Mouse (Mus musculus): ENCODE data around the gene Fbxo6. TPM values are rescaled to one million over a fixed set of nuclear protein-coding genes. Genes with fewer than 3 reads are reported as not detected.

Gene Fbxo6
- polyA plus RNA-seq (2012; rRNA removed): 18.0 and 20.3 TPM in 2 replicates

DNA sequence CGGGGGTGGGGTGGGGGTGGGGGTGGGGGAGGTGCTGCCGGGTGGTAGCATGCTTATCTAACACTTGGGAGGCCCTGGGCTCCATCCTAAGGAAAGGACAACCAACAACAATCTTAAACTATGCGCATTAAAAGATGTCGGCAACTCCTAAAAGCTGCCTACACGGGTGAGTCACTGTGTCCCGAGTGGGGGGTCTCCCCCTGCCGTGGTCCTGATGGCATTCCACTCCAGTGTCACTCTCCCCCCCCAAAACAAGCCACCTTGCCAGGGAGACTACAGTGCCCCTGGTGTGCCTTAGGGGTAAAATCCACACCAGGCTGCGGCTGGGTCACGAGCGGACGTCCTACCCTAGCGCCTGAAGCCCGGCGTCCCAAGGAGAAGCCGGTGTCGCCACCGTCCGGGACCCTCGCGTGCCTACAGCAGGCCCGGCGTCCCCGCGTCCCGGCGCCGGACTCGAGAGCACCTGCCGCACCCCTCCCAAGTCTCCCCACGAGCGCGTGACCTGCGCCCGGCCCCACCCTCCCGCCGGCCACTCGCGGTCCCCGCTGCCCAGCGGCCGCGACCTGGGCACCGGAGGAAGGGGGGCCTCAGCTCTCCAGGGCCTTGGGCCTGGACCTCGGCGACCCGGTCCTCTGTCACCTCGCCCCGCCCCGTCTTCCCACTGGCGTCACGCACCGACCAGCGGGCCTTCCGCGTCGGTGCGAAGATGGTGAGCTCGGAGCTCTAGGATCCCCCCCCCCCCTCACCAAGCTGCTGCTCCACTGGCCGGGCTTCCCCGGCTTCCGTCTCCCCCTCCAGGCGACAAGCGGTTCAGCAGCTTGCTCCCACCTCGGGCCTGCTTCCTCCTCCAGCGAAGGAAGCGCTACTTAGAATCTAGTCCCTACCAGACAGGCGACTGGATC, at the start of gene Fbxo6:
Fbxo6 (minus strand) TSS at position 874 of the 902 bp plus-strand sequence.

GRCm38 (mm10) chr4:148160436-148161390, 8.8 kb upstream of the Fbxo6 start, which contains the start of the genes Fbxo44 and Fbxo2:
TSS of gene Fbxo44 (minus strand) at chr4:148160482.
TSS of gene Fbxo2 (plus strand) at chr4:148160621.

DNA sequence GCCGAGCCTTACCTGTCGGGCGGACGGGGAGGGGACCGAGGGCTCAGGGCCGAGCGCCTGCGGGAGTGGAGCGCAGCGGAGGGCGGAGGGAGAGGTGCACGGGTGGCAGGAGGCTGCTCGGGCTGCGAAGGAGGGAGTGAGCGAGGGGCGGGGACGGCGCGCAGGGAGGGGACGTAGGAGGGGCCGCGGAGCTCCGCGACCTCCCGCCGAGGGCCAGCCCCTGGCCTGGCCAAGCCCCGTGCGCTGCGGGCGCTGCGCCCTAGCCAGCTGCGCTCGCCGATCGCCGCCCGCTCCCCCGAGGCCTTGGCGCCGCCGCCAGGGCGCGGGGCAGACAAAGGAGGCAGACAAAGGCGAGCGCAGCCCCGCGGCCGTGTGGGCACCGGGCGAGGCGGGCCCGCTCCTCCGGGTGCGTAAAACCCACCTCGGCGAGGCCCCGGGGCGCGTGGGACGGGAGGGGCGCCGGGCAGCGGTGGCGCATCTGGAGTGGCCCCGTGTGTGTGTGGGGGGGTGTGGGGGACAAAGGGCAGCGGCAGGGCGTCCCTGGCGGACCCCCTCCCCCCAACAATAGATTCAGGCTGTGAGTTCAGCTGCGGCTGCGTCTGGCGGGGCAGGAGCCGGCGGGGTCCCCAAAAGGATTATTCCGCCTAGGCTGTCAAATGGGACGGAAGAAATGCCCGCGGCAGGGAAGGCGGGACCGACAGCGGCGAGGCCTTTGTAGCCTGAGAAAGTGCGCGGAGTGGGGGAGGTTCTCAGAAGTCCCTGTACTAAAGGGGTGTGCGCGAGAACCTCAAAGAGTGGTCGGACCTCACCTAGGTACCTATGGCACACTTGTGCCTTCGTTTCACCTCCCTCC, 21.2 kb downstream of the Fbxo6 start, which contains the start of gene Draxin:
Draxin (minus strand) TSS at position 138 of the 853 bp plus-strand sequence.

GRCm38 (mm10) chr4:148130133-148130532, 21.8 kb downstream of the Fbxo6 start, which contains the start of gene Mad2l2:
TSS of gene Mad2l2 (plus strand) at chr4:148130384.

Other genes with a start within 250 kb of the Fbxo6 start
- gene Mfn2, start 247.4 kb downstream of the Fbxo6 start, polyA plus RNA-seq (2012; rRNA removed): 58.3 and 58.5 TPM in 2 replicates
- 19.6 and 37.3 TPM in 2 replicates for gene Plod1, start 215.4 kb downstream of the Fbxo6 start, polyA plus RNA-seq (2012; rRNA removed)
- gene 2510039O18Rik, start 211.2 kb downstream of the Fbxo6 start, polyA plus RNA-seq (2012; rRNA removed): 49.3 and 49.4 TPM in 2 replicates
- gene Nppb, start 166.4 kb downstream of the Fbxo6 start, polyA plus RNA-seq (2012; rRNA removed): 0.26 TPM in 1 of 2 replicates, not detected in the other
- gene Nppa, start 151.4 kb downstream of the Fbxo6 start, polyA plus RNA-seq (2012; rRNA removed): 0.65 and 1.1 TPM in 2 replicates
- gene Clcn6, start 113.3 kb downstream of the Fbxo6 start, polyA plus RNA-seq (2012; rRNA removed): 51.6 and 54.5 TPM in 2 replicates
- 37.8 and 38.4 TPM in 2 replicates for gene Mthfr, start 113.1 kb downstream of the Fbxo6 start, polyA plus RNA-seq (2012; rRNA removed)
- gene Agtrap, start 64.1 kb downstream of the Fbxo6 start, polyA plus RNA-seq (2012; rRNA removed): 5.5 and 6.7 TPM in 2 replicates
- gene Mad2l2, start 21.8 kb downstream of the Fbxo6 start, polyA plus RNA-seq (2012; rRNA removed): 116 and 129 TPM in 2 replicates
- gene Draxin, start 21.4 kb downstream of the Fbxo6 start, polyA plus RNA-seq (2012; rRNA removed): 48.5 and 59.7 TPM in 2 replicates
- 112 and 121 TPM in 2 replicates for gene Fbxo44, start 8.3 kb upstream of the Fbxo6 start, polyA plus RNA-seq (2012; rRNA removed)
- 4.2 and 8.8 TPM in 2 replicates for gene Fbxo2, start 8.5 kb upstream of the Fbxo6 start, polyA plus RNA-seq (2012; rRNA removed)
- gene Disp3, start 135.8 kb upstream of the Fbxo6 start, polyA plus RNA-seq (2012; rRNA removed): 16.0 and 19.9 TPM in 2 replicates